Mouse (Mus musculus) ES-Bruce4 (cell line): Measurements from ENCODE around the gene Cap2. TPM values are rescaled to one million over a fixed set of nuclear protein-coding genes. Genes with fewer than 3 reads are reported as not detected.

Source experiments
- H3K27ac ChIP-seq: 2 replicates; pipeline ENCODE4 v1.5.1; 2012; ENCODE audit warnings: low read length, inconsistent platforms; ENCODE audit not compliant: insufficient read depth
- H3K27me3 ChIP-seq: 2 replicates; pipeline ENCODE4 v1.6.1; 2012; ENCODE audit warnings: mild to moderate bottlenecking, low read length, inconsistent platforms; ENCODE audit not compliant: control insufficient read depth, poor library complexity, insufficient read depth, severe bottlenecking
- H3K36me3 ChIP-seq: 2 replicates; pipeline ENCODE4 v1.6.1; 2012; ENCODE audit warnings: inconsistent platforms, mild to moderate bottlenecking, low read length, moderate library complexity; ENCODE audit not compliant: control insufficient read depth, poor library complexity, insufficient read depth, severe bottlenecking
- H3K4me1 ChIP-seq: one replicate; pipeline ENCODE4 v1.8.1; 2011; ENCODE audit warnings: low read length; ENCODE audit not compliant: control insufficient read depth, insufficient read depth
- H3K4me3 ChIP-seq: 2 replicates; pipeline ENCODE4 v1.5.1; 2011; ENCODE audit warnings: low read depth, mild to moderate bottlenecking, low read length
- H3K9ac ChIP-seq: 2 replicates; pipeline ENCODE4 v1.6.1; 2012; ENCODE audit warnings: low read depth, mild to moderate bottlenecking, inconsistent platforms; ENCODE audit not compliant: poor library complexity, severe bottlenecking
- H3K9me3 ChIP-seq: replicated peaks from 2 replicates; pipeline ENCODE4 v1.6.1; 2012; ENCODE audit warnings: mild to moderate bottlenecking, low read length, inconsistent platforms; ENCODE audit not compliant: control insufficient read depth, poor library complexity, insufficient read depth, severe bottlenecking
- CTCF ChIP-seq: IDR thresholded peaks from one replicate; pipeline ENCODE4 v1.8.1; 2011; ENCODE audit warnings: low read depth, low read length
- EP300 ChIP-seq: IDR thresholded peaks from 2 replicates; pipeline ENCODE4 v1.6.1; 2011; ENCODE audit warnings: low read depth, low read length; ENCODE audit not compliant: insufficient read depth
- POLR2A ChIP-seq: IDR thresholded peaks from one replicate; pipeline ENCODE4 v1.8.1; 2011; ENCODE audit warnings: low read length; ENCODE audit not compliant: insufficient read depth
- polyA plus RNA-seq: library from polyadenylated mRNA; stranded (reverse); fragments of >200 nt; gene quantifications from 2 replicates; pipeline ENCODE4 v1.2.4, GENCODE M21; 2011; ENCODE audit warnings: low read depth; ENCODE audit not compliant: missing spikeins, insufficient read depth, insufficient read length

Cap2 gene
- polyA plus RNA-seq, 1 experiment: 0.81 TPM

GRCm38 (mm10) chr13:46674601-46675000, 173.0 kb downstream of the Cap2 start:
- TF ChIP-seq POLR2A: no peak
- TF ChIP-seq EP300: no peak
- no peak for TF ChIP-seq CTCF
- no peaks in the 10 kb centered on the region for H3K4me1 ChIP-seq

GRCm38 (mm10) chr13:46677721-46678120, 176.1 kb downstream of the Cap2 start:
- no peaks in the 10 kb centered on the region for H3K27me3 ChIP-seq
- no peak overlapping the region for H3K27ac ChIP-seq
- no peaks in the 10 kb centered on the region for H3K9me3 ChIP-seq
- no peaks in the 10 kb centered on the region for H3K4me1 ChIP-seq
- no peak overlapping the region for H3K9ac ChIP-seq
- TF ChIP-seq EP300 (no peak), CTCF (no peak), POLR2A (no peak)
- no peak overlapping the region for H3K4me3 ChIP-seq
- H3K36me3 ChIP-seq: peaks cover 51% of the 10 kb centered on the region

More at GRCm38 (mm10) chr13:46674601-46675000, 173.0 kb downstream of the Cap2 start:
- H3K9me3 ChIP-seq: no peaks in the 10 kb centered on the region
- H3K36me3 ChIP-seq: peaks cover 42% of the 10 kb centered on the region
- H3K27me3 ChIP-seq: no peaks in the 10 kb centered on the region
- H3K27ac ChIP-seq: no peak overlapping the region
- H3K4me3 ChIP-seq: no peak overlapping the region
- H3K9ac ChIP-seq: no peak overlapping the region

- Histone ChIP-seq H3K4me1 (no peaks in the 10 kb centered on the region), H3K9me3 (no peaks in the 10 kb centered on the region), H3K27ac (no peak overlapping the region), H3K27me3 (no peaks in the 10 kb centered on the region), H3K9ac (no peak overlapping the region), H3K4me3 (no peak overlapping the region), H3K36me3 (peaks cover 70% of the 10 kb centered on the region)
- TF ChIP-seq POLR2A: no peak
- no peak for TF ChIP-seq CTCF
Observed at GRCm38 (mm10) chr13:46682921-46683320, 181.3 kb downstream of the Cap2 start.

- no peak for TF ChIP-seq EP300
- no peak for TF ChIP-seq CTCF
- peaks cover 71% of the 10 kb centered on the region for H3K36me3 ChIP-seq
Observed at GRCm38 (mm10) chr13:46683370-46683769, 181.7 kb downstream of the Cap2 start.

GRCm38 (mm10) chr13:46690559-46691241, 189.1 kb downstream of the Cap2 start:
- Histone ChIP-seq H3K27me3 (no peaks in the 10 kb centered on the region), H3K9me3 (no peaks in the 10 kb centered on the region), H3K36me3 (peaks cover 71% of the 10 kb centered on the region), H3K9ac (no peak overlapping the region), H3K4me1 (peaks cover 2% of the 10 kb centered on the region), H3K4me3 (no peak overlapping the region), H3K27ac (peak overlapping the region; percentile 51; the same call in 1 of the 2 replicates)
- TF ChIP-seq EP300: no peak
- TF ChIP-seq POLR2A: no peak
- TF ChIP-seq CTCF: no peak

More at GRCm38 (mm10) chr13:46683370-46683769, 181.7 kb downstream of the Cap2 start:
- no peaks in the 10 kb centered on the region for H3K27me3 ChIP-seq
- no peak overlapping the region for H3K27ac ChIP-seq
- no peak overlapping the region for H3K9ac ChIP-seq
- no peaks in the 10 kb centered on the region for H3K9me3 ChIP-seq
- no peaks in the 10 kb centered on the region for H3K4me1 ChIP-seq
- H3K4me3 ChIP-seq: no peak overlapping the region

GRCm38 (mm10) chr13:46695296-46695908, 193.8 kb downstream of the Cap2 start:
- H3K27ac ChIP-seq: peak overlapping the region; percentile 56
- no peaks in the 10 kb centered on the region for H3K27me3 ChIP-seq
- TF ChIP-seq POLR2A (no peak), CTCF (no peak), EP300 (no peak)
- no peak overlapping the region for H3K9ac ChIP-seq
- peaks cover 3% of the 10 kb centered on the region for H3K4me1 ChIP-seq
- peaks cover 52% of the 10 kb centered on the region for H3K36me3 ChIP-seq
- H3K4me3 ChIP-seq: no peak overlapping the region
- H3K9me3 ChIP-seq: no peaks in the 10 kb centered on the region
